Mouse (Mus musculus) c-Kit-positive CD71-negative TER-119-negative erythroid progenitor cells, embryonic 14.5 days (primary cell): ENCODE measurements around the gene Mgrn1.
A peak's percentile ranks its signal among the peaks of the same experiment; 100 is the strongest.

Experiments used
- DNase-seq: peaks from one replicate; pipeline ENCODE4 v3.0.0-alpha.2; 2013; ENCODE audit warnings: low read depth

Gene Mgrn1

DNA sequence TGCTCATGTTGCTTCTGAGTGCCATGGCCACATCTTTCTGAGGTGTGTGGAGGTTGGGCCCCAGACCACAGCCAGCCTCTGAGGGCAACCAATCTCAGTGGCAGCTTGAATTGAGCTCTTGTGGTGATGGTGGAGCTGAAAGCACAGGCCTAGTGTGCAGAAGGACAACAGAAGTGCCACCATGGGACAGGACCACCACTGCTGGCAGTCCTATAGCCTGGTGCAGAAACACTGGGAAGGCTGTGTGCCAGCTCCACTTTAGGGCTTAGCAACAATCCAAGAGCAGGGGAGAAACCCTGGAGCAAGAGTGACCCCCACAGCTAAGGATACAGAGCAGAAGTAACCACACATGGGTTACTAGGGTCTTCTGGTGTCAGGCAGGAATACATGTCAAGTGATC is 55.0 kb downstream of the Mgrn1 start:
- DNase-seq = no peak

DNA sequence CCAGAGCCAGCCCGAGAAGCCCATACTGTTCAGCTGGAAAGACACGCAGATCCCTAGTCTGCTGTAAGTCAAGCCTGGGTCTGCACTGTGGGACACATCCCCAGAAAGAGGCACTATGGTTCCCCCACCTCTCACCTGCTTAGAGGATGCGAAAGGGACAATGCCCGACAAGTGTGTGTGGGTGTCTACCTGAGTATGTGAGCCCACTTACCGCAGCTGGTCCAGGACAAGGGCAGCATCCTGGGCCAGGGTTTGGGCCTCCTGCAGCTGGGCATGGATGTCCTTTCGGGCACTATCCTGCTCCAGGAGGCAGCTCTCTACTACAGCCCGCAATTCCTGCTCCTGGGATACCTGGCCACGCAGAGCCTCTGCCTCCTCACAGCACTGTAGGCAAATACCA is 56.8 kb downstream of the Mgrn1 start:
- no peak for DNase-seq

GRCm38 (mm10) chr16:4943431-4943830 is 57.4 kb downstream of the Mgrn1 start:
- no peak for DNase-seq

- DNase-seq = no peak
These were observed 59.4 kb downstream of the Mgrn1 start for GRCm38 (mm10) chr16:4945415-4945814.

DNA sequence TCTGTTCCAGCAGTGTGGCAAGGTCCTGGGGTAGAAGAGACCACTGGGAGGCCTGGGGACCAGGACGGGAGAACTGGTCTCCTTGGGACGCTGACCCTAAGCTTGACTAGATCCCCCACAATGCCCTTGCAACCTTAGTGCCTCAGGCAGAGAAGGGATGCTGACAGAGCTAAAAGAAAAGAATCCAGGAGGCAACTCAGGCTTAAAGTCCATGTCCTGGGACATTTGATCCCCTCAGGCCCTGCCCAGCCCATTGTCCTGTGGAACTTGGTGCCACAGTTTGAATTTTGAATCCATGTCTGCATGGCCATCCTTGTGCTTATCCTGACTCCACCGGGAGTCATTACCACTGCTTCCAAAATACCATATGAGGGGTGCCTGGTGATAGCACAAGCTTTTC is 60.1 kb downstream of the Mgrn1 start:
- DNase-seq = no peak

DNA sequence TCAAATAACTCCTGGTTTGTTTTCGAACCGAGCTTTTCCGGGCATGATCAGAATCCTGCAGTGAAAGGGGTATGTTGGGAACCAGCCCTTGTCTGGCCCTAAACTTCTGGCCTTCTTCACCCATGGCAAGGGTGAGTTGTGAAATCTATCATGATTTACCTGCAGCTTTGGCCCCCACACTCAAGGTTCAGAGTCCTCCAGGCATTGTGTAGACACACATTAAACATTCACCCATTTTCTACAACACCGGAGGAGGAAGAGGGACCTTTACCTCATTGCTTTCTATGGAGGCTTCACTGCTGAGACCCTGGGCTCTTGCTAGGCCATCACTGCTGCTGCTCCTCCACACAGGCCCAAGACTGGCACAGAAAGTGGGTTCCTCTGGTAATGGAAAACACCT is 61.3 kb downstream of the Mgrn1 start:
- DNase-seq = no peak

DNA sequence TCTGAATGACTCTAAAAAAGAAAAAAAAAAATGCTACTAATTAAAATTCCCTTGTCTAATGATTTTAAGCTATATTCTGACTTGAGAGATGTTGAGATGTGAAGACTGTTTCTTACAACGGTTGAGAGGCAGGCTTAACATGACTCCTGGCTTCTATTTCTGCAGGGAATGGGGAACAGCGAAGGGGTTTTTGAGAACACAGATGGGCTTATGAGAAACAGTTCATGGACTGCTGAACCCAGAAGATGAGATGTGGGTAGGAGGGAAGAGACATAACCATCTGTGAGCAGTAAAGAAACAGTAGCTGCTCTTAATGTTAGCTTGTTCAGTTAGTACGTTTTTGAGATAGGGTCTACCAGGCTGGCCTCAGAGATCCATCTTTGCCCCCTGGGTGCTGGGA is 70.6 kb downstream of the Mgrn1 start:
- no peak for DNase-seq

GRCm38 (mm10) chr16:4957446-4957845 is 71.4 kb downstream of the Mgrn1 start:
- no peak for DNase-seq

DNA sequence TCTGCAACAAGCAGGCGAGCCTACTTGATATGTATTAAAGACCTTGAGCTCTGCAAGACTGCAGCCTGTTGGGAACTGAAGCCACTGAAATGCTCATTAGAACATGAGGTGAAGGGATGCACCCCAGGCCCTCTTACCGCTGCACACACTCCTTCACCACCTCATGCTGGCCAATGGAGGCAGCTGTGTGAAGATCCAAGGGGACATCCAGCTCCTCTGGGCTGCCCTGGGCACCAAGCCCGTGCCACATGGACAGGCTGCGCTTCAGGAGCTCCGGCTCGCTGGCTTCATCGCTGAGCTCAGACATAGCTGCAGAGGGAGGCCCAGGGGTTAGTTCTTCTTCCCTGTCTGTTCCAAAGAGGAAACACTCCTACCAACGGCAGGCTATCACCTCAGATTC is 74.2 kb downstream of the Mgrn1 start:
- DNase-seq = no peak

- no peak for DNase-seq
These were observed 77.3 kb downstream of the Mgrn1 start for GRCm38 (mm10) chr16:4963346-4963745.

- peak; percentile 87 for DNase-seq
These were observed 78.0 kb downstream of the Mgrn1 start, which contains the start of gene Anks3 for GRCm38 (mm10) chr16:4963797-4964709. Gene Anks3, minus strand, starts transcription at chr16:4964205.

- no peak for DNase-seq
These were observed 78.8 kb downstream of the Mgrn1 start for GRCm38 (mm10) chr16:4964731-4965391.

DNA sequence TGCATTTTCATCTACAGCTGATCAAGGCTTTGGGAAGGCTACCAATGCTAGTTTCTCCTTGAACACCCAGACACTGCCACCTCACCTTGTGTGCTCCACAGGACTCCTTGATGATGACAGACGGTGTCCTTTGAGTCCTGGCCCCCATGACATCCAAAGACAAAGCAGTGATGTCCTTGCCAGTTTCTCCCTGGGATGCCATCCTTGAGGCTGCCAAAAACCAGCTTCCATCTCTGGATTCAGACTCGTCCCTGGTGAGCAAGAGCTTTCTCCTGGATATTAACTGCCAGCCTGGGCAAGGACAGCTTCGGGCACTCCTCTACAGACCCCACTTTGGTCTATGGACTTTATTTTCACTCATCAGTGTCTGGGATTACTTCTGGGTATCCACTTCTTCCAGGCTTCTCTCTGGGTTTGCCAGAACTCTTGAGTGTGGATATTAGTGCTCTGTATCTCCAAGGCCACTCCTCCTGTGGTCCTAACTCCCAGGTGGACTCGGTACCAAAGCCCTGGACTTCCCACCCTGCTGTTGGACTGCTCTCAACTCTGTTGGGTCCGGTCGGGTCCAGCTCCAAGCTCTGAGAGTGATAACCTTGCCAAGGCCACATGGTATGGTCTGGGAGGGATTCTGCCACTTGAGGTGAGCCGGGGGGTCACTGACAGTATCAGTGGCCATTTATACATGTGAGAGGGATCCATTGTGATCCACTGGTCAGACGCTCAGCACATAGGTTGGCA is 79.5 kb downstream of the Mgrn1 start:
- DNase-seq = no peak

- no peak for DNase-seq
These were observed 82.4 kb downstream of the Mgrn1 start for GRCm38 (mm10) chr16:4968426-4968825.

DNA sequence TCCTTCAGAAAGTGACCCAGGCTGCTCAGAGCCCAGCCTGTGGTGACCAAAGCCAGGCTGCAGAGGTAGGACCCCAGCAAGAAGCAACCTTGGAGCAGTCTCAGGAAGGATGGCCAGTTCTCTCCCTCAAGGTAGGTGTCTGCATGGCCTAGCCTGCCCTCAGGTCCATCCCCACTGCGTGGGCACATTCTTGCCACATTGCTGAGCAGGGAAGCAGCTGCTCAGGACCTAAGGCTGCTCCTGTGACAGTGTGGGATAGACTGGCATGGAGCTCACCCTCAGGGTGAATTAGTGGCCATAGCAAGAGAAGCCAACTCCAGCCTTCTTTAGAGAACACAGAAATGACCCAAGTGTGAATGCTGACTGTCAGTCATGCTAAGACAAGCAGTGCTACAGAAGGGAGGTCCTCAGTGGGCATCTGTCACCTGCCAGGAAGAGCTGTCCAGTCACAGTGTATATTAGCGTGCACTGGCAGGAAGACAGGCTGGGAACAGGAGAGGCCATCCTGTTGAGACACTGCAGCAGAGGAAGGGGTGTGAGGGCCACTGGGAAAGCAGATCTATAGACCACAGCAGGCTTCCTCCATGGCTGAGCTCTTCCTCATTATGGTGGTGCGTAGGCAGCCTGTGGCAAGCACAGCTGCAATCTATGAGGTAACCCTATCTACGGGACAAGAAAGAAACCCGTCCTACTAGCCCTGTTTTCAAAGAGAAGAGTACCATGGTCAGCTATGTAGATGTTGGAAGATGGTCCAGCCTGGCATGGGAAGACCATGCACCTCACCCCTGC is 83.2 kb downstream of the Mgrn1 start:
- no peak for DNase-seq

DNA sequence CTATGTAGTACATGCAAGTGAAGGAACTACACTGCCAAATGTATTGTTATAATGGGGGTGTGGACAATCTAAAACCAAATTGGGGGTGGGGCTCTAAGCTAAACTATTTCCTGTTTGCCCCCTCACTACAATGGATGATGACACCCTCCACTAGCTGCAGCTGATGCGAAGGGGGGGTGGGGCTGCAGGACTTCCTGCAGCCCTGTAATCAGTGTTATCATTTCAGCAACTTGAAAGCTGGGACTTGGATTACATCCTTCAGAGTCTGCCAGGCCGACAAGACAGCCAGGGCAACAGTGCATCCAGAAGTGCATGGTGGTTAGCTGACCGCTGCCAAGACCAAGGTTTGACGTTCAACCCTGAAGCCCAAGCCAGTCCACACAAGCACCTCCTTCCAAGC is 85.6 kb downstream of the Mgrn1 start:
- DNase-seq = no peak

DNA sequence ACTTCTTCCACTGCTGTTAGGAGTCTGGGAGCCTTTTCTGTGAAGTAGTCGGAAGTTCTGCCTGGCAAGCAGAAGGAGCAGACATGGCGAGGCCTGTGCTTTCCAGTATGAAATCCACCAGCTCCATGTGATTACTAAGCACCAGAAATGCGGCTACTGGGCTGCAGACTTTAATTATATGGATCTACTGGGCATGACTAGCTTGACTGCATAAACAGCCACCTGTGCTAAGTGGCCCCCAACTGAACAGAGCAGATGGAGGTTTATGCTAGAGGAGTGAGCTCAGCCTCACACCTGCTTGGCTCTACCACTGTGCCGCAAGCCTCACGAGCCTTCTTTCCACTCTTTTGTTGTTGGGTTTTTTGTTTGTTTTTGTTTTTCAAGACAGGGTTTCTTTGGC is 88.5 kb downstream of the Mgrn1 start:
- DNase-seq = no peak

DNA sequence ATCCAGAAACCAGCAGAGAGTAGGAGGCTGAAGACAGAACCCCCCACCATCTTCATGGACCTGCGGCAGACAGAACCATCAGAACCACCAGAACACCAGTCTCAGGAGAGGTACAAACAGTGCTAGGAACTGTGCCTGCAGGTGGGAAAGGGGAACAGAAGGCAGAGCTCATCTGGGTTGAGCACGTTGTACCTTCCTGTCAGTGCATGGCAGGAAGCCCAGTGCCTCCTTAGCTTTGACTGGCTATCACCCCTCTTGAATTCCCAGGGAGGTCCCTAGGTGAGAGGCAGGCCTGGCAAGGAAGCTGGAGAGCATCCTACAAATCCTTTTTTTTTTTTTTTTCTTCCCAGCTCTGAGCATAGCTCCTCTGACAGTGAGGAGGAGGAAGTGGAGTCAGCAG is 90.1 kb downstream of the Mgrn1 start:
- no peak for DNase-seq

GRCm38 (mm10) chr16:4978275-4979051 is 92.4 kb downstream of the Mgrn1 start:
- no peak for DNase-seq

DNA sequence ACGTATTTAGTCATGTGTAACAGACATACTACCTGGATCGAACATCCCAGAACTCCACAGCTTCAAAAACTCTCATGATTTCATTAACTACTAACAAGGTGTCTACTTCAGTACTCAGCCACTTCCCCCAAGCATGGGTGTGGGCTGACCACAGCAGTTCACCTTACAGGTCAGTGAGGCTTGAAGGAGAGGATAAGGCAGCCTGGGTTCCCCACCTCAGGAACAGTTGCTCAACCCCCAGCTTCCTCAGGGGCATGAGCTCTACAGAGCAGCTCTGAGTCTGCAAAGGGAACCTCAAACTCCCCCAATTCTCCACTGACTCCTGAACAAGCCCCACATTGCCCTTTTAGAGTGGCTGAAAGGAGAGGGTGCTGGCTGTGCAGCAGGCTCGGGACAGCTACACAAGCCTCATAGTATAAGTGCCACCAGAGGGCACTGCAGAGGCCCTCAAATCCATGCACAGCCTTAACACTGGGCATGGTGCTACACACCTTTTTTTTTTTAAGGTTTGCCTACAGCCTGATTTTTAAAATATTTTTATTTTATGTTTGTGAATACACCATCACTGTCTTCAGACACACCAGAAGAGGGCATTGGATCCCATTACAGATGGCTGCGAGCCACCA is 93.8 kb downstream of the Mgrn1 start:
- DNase-seq = no peak

GRCm38 (mm10) chr16:4984717-4985116 is 98.7 kb downstream of the Mgrn1 start:
- no peak for DNase-seq
